Mouse (Mus musculus) heart, postnatal 0 days (tissue): ENCODE measurements around the gene Esrrg. TPM values are rescaled to one million over a fixed set of nuclear protein-coding genes. Genes with fewer than 3 reads are reported as not detected.

Experiments
- ATAC-seq: fragments of 200-750 bp; cut with Nextera tagmentation; 2 replicates; pipeline ENCODE4 v1.8.0; 2017; ENCODE audit warnings: low read depth, moderate number of reproducible peaks, moderate library complexity; ENCODE audit not compliant: insufficient read depth
- DNase-seq: peaks from one replicate; pipeline ENCODE4 v3.0.0-alpha.2; 2016; ENCODE audit warnings: low spot score
- H3K27ac ChIP-seq: fragments of 300-500 bp; sonication (generic); 2 replicates; pipeline ENCODE4 v1.5.1; 2014; ENCODE audit warnings: low read depth, mild to moderate bottlenecking
- H3K27me3 ChIP-seq: fragments of 300-500 bp; sonication (generic); 2 replicates; pipeline ENCODE4 v1.6.1; 2014; ENCODE audit warnings: low read length, mixed read lengths; ENCODE audit not compliant: control insufficient read depth, insufficient read depth
- H3K36me3 ChIP-seq: fragments of 300-500 bp; sonication (generic); replicated peaks from 2 replicates; pipeline ENCODE4 v1.6.1; 2014; ENCODE audit warnings: low read length, mixed read lengths; ENCODE audit not compliant: control insufficient read depth, insufficient read depth
- H3K4me1 ChIP-seq: fragments of 300-500 bp; sonication (generic); 2 replicates; pipeline ENCODE4 v1.6.1; 2014; ENCODE audit warnings: antibody characterized with exemption; ENCODE audit not compliant: control insufficient read depth, insufficient read depth
- H3K4me2 ChIP-seq: fragments of 300-500 bp; sonication (generic); 2 replicates; pipeline ENCODE4 v1.6.1; 2014; ENCODE audit warnings: low read depth, mild to moderate bottlenecking, low read length, moderate library complexity
- H3K4me3 ChIP-seq: fragments of 300-500 bp; sonication (generic); 2 replicates; pipeline ENCODE4 v1.5.1; 2014; ENCODE audit warnings: low read depth, low read length
- H3K9ac ChIP-seq: fragments of 300-500 bp; sonication (generic); replicated peaks from 2 replicates; pipeline ENCODE4 v1.6.1; 2014; ENCODE audit warnings: low read depth, low read length, mixed read lengths
- H3K9me3 ChIP-seq: fragments of 300-500 bp; sonication (generic); replicated peaks from 2 replicates; pipeline ENCODE4 v1.6.1; 2016; ENCODE audit warnings: low read length; ENCODE audit not compliant: control insufficient read depth
- CTCF ChIP-seq: IDR thresholded peaks from 2 replicates; pipeline ENCODE4 v1.5.1; 2016; ENCODE audit warnings: antibody characterized with exemption, control low read depth, low read depth
- EP300 ChIP-seq: IDR thresholded peaks from 2 replicates; pipeline ENCODE4 v1.6.1; 2016; ENCODE audit warnings: antibody characterized with exemption, low read depth
- WGBS: fragments of 180-500 bp; shearing (Covaris S2); extraction: QIAGEN DNeasy Blood & Tissue Kit; methylation state at CpG from one replicate; pipeline ENCODE4 v1.1.7; 2014; 5-methylcytosine and 5-hydroxymethylcytosine counted together
- polyA plus RNA-seq: library from polyadenylated mRNA; unstranded; fragments of >200 nt; fragmentation: Nextera tagmentation; extraction: Ambion mirVana; gene quantifications from 2 replicates; pipeline ENCODE4 v1.2.1, GENCODE M21; 2015
- total RNA-seq: library from RNA; depleted of rRNA; stranded (reverse); fragments of >200 nt; gene quantifications from 2 replicates; pipeline ENCODE4 v1.2.3, GENCODE M21; 2014; ENCODE audit warnings: low replicate concordance

Gene Esrrg
- total and polyA plus RNA-seq, 2 experiments from 2014 or later, result 11.5 to 16.8 TPM

DNA sequence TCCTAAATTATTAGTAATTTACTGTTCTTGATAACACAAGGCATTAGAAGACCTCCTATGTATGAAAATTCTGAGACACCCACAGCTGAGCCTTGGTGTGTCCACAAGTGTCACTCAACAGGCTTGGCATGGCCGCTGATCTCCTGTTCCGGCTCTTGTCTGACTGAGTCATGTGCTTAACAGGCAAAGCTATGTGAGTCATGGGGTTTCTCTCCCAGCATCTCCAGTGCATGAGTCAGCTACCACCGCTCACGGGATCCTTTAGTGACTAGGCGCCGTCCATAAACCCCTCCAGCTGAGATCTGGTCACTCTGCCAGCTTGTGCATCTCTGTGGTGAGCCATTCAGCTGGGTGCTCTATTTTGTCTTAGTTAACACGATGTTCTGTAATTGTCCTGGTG lies 302.1 kb downstream of the Esrrg start:
- DNase-seq, result peak; percentile 88
- no peaks in the 10 kb centered on the region for H3K36me3 ChIP-seq
- H3K4me2 ChIP-seq, result peak overlapping the region; percentile 46
- 19% methylated on average over 7 of the region's 7 CpGs for WGBS
- no peak overlapping the region for H3K9ac ChIP-seq
- H3K4me1 ChIP-seq, result peaks cover 21% of the 10 kb centered on the region
- H3K9me3 ChIP-seq, result no peaks in the 10 kb centered on the region
- H3K27me3 ChIP-seq, result no peaks in the 10 kb centered on the region
- H3K27ac ChIP-seq, result peak overlapping the region; percentile 95
- H3K4me3 ChIP-seq, result peak overlapping the region; percentile 2; the same call in 1 of the 2 replicates
- TF ChIP-seq EP300, result peak; percentile 77
- TF ChIP-seq CTCF, result no peak
- peak; percentile 93 for ATAC-seq

GRCm38 (mm10) chr1:187911201-187911600 lies 302.6 kb downstream of the Esrrg start:
- Histone ChIP-seq H3K27me3 (no peaks in the 10 kb centered on the region), H3K27ac (peak overlapping the region; percentile 95), H3K9ac (no peak overlapping the region), H3K4me3 (peak overlapping the region; percentile 2; the same call in 1 of the 2 replicates), H3K4me1 (peaks cover 25% of the 10 kb centered on the region), H3K36me3 (no peaks in the 10 kb centered on the region), H3K9me3 (no peaks in the 10 kb centered on the region), H3K4me2 (peak overlapping the region; percentile 46)
- DNase-seq (peak; percentile 86), ATAC-seq (peak; percentile 77)
- WGBS, result 24% methylated on average over 6 of the region's 6 CpGs
- TF ChIP-seq EP300 (peak; percentile 64; the same call in 1 of the 2 replicates), CTCF (no peak)

DNA sequence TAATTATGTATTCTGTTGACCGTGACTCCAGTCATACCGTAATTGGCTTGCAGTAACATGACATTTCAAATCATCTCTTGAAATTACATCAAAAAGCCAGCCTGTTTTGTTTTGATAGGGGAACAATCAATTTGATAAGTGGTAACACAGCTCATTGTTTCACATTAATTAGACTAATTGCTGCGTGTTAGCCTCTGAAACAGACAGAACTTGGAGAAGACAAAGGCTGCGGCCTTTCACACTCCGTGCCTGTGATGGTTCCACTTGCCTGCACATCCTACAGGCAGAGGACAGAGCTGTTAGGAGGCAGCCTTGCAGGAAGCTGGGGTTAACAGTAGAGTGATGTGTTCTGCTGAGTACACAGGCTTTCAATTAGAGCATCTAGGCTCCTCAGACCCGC lies 309.7 kb downstream of the Esrrg start:
- ATAC-seq, result no peak
- H3K36me3 ChIP-seq, result no peaks in the 10 kb centered on the region
- peaks cover 15% of the 10 kb centered on the region for H3K4me1 ChIP-seq
- DNase-seq, result no peak
- H3K9ac ChIP-seq, result no peak overlapping the region
- H3K4me2 ChIP-seq, result no peak overlapping the region
- no peaks in the 10 kb centered on the region for H3K9me3 ChIP-seq
- no peak for TF ChIP-seq EP300
- TF ChIP-seq CTCF, result no peak
- 88% methylated on average over 6 of the region's 6 CpGs for WGBS
- no peak overlapping the region for H3K4me3 ChIP-seq
- H3K27ac ChIP-seq, result no peak overlapping the region
- no peaks in the 10 kb centered on the region for H3K27me3 ChIP-seq

GRCm38 (mm10) chr1:187918939-187919338 lies 310.3 kb downstream of the Esrrg start:
- ATAC-seq (no peak), DNase-seq (no peak)
- Histone ChIP-seq H3K27ac (no peak overlapping the region), H3K27me3 (no peaks in the 10 kb centered on the region), H3K9ac (no peak overlapping the region), H3K4me1 (peaks cover 15% of the 10 kb centered on the region), H3K36me3 (no peaks in the 10 kb centered on the region), H3K4me3 (no peak overlapping the region), H3K4me2 (no peak overlapping the region), H3K9me3 (no peaks in the 10 kb centered on the region)
- 87% methylated on average over 4 of the region's 4 CpGs for WGBS
- TF ChIP-seq EP300 (0 out of 2 replicates have a peak, but pooled peaks have one; percentile 19), CTCF (no peak)

GRCm38 (mm10) chr1:187920156-187920777 lies 311.7 kb downstream of the Esrrg start:
- no peaks in the 10 kb centered on the region for H3K9me3 ChIP-seq
- H3K9ac ChIP-seq, result no peak overlapping the region
- no peaks in the 10 kb centered on the region for H3K27me3 ChIP-seq
- TF ChIP-seq CTCF (no peak), EP300 (no peak)
- H3K4me1 ChIP-seq, result peaks cover 15% of the 10 kb centered on the region
- H3K27ac ChIP-seq, result no peak overlapping the region
- H3K4me2 ChIP-seq, result no peak overlapping the region
- no peak for ATAC-seq
- DNase-seq, result no peak
- H3K36me3 ChIP-seq, result no peaks in the 10 kb centered on the region
- WGBS, result 58% methylated on average over 5 of the region's 5 CpGs
- H3K4me3 ChIP-seq, result no peak overlapping the region

DNA sequence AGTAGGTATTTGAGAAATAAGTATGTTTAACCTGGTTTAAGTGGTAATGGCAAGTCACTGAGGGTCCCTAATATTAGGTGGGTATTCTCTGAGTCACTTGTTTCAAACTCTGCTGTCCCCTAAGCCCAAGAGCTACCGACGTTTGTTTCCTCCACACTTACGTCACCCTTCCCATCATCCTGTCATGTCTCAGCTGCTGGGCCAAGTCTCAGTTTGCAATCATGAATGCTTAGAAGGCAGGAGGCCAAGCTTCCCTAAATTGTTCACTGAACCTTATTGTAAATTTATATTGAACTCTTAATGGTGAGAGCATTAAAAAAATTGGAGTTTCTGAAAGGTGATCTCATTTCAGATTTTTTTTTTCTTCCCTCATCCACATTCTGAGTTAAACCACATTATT lies 322.6 kb downstream of the Esrrg start:
- no peaks in the 10 kb centered on the region for H3K27me3 ChIP-seq
- 38% methylated on average over 3 of the region's 3 CpGs for WGBS
- DNase-seq (no peak), ATAC-seq (no peak)
- H3K4me1 ChIP-seq, result peaks cover 4% of the 10 kb centered on the region; the same call in 1 of the 2 replicates
- H3K4me3 ChIP-seq, result no peak overlapping the region
- no peak overlapping the region for H3K4me2 ChIP-seq
- no peak overlapping the region for H3K27ac ChIP-seq
- TF ChIP-seq CTCF, result no peak
- TF ChIP-seq EP300, result no peak
- no peak overlapping the region for H3K9ac ChIP-seq
- H3K36me3 ChIP-seq, result no peaks in the 10 kb centered on the region
- H3K9me3 ChIP-seq, result no peaks in the 10 kb centered on the region
